Mouse (Mus musculus): Measurements from ENCODE around the gene Usp3. TPM values are rescaled to one million over a fixed set of nuclear protein-coding genes. Genes with fewer than 3 reads are reported as not detected.

Gene Usp3
- polyA plus RNA-seq, 1 experiment from 2014 or later = 63.4 TPM

DNA sequence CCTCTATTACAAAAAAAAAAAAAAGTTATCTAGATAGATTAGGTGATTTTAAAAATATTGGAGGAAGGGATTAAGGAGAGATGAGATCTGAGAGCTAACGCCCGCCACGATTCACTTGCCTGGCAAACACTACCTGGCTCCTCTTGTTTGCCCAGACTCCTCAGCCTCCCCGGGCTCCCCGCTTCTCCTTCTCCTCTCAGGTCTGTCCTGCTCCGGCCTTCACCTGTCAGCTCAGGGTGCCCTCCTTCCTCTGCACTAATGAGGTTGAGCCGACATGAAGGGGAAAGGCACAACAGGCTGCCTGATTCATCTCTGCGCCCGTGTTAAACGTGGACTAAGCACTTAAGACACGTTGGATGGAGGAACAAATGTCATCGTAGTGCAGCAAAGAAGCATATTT, 13.9 kb upstream of the Usp3 start:
- no peak for DNase-seq (ENCODE audit: low spot score)
- 58% methylated on average over 12 of the region's 12 CpGs for WGBS
- peaks cover 5% of the 10 kb centered on the region; the same call in 1 of the 2 replicates for H3K4me1 ChIP-seq (replicated peaks; ENCODE audit: insufficient read depth, low read length)
- H3K4me3 ChIP-seq (replicated peaks; ENCODE audit: low read depth, low read length) = no peak overlapping the region
- no peak overlapping the region for H3K9ac ChIP-seq (ENCODE audit: low read depth, low read length)
- no peaks in the 10 kb centered on the region for H3K27me3 ChIP-seq (ENCODE audit: insufficient read depth, low read length)
- TF ChIP-seq CTCF (IDR thresholded peaks at IDR 0.05; ENCODE audit: low read depth) = no peak
- no peaks in the 10 kb centered on the region for H3K36me3 ChIP-seq (ENCODE audit: insufficient read depth, low read length)
- H3K9me3 ChIP-seq (replicated peaks; ENCODE audit: low read length) = no peaks in the 10 kb centered on the region
- no peak for ATAC-seq (replicated peaks; ENCODE audit: low FRiP score, low read depth)
- H3K4me2 ChIP-seq (ENCODE audit: low read length) = peak overlapping the region; percentile 28; the same call in 1 of the 2 replicates
- no peak overlapping the region for H3K27ac ChIP-seq

DNA sequence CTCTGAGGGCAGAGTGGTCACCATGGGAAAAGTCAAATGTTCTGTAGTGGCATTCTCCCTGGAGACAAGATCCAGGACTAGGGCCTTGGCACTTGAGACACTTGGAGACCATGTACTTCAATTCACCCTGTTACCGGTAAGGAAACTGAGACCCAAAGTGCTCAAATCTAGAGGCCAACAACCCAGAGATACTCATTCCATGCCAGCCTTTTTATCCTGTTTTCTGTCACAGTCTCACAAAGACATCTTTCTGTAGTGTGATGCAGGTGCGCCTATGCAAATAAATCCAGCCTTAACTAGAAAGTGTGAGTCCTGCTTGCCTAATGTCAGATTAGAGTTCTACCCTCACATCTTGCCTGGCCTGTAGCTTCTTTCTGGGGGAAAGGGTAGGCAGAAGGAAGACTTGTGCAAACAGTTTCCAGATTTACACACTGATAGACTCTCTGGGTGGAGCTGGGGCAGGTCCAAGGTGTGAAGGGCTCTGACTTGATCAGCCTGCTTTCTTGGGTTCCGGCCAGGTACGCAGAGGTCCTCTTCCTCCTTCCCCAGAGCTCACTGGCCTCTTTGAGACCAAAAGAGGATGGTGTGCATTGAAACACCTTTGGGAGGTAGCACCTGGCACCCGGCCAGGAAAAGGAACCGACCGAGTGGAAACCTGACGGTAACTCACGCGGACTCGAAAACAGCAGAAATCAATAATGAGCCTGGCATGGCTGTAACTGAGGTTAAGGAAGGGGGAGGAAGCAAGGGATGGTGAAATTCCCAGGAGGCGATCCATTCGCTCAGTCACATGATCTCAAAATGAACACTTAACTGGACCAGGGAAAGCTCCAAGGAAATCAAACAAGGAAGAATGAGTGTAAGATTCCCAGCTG, 13.2 kb upstream of the Usp3 start:
- H3K4me1 ChIP-seq (replicated peaks; ENCODE audit: insufficient read depth, low read length) = peaks cover 5% of the 10 kb centered on the region; the same call in 1 of the 2 replicates
- no peaks in the 10 kb centered on the region for H3K36me3 ChIP-seq (ENCODE audit: insufficient read depth, low read length)
- WGBS = 48% methylated on average over 13 of the region's 13 CpGs
- H3K27ac ChIP-seq = peak overlapping the region; percentile 13; the same call in 1 of the 2 replicates
- no peak overlapping the region for H3K9ac ChIP-seq (ENCODE audit: low read depth, low read length)
- no peaks in the 10 kb centered on the region for H3K9me3 ChIP-seq (replicated peaks; ENCODE audit: low read length)
- H3K4me3 ChIP-seq (replicated peaks; ENCODE audit: low read depth, low read length) = no peak overlapping the region
- ATAC-seq (replicated peaks; ENCODE audit: low FRiP score, low read depth) (no peak), DNase-seq (ENCODE audit: low spot score) (peak; percentile 56)
- peak overlapping the region; percentile 28 for H3K4me2 ChIP-seq (ENCODE audit: low read length)
- H3K27me3 ChIP-seq (ENCODE audit: insufficient read depth, low read length) = no peaks in the 10 kb centered on the region
- no peak for TF ChIP-seq CTCF (IDR thresholded peaks at IDR 0.05; ENCODE audit: low read depth)

DNA sequence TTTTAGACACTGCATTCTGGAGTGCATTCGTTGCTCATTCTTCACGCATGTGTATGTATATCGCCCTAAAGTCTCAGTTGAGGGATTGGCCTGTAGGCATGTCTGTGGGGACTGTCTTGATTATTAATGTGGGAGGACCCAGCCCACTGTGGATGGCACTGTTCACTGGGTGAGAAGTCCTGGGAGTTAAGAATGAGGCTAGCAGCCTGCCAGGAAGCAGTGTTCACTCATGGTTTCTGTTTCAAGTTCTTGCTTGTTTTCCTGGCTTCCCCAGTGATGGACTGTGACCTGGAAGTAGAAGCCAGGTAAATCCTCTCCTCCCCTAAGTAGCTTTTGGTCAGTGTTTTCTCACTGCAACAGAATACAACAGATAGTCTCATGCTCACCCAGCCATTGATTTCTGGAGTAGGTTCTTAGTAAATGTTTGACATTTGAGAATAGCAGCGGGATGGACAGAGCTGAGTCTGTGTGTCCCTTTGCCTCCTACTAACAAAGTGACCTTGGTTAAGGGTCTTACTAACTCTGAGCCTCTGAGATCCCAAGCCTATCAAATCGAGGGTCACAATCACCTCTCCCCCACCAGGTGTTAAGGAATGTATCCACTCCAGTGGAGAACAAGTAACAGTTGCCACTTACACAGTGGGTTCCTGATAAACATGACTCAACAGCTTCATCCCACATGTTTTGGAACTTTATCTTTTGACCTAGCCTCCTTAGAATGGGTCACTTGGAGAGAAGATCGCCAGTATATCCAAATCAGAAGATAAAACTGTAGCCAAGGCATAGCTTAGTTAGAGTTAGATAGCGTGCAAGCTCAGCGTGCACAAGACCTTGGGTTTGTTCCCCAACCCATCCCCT, 11.6 kb upstream of the Usp3 start:
- no peak for TF ChIP-seq CTCF (IDR thresholded peaks at IDR 0.05; ENCODE audit: low read depth)
- H3K9ac ChIP-seq (ENCODE audit: low read depth, low read length) = no peak overlapping the region
- H3K4me1 ChIP-seq (replicated peaks; ENCODE audit: insufficient read depth, low read length) = peaks cover 5% of the 10 kb centered on the region; the same call in 1 of the 2 replicates
- no peak for DNase-seq (ENCODE audit: low spot score)
- H3K4me2 ChIP-seq (ENCODE audit: low read length) = no peak overlapping the region
- no peak; the same call in 1 of the 2 replicates for ATAC-seq (replicated peaks; ENCODE audit: low FRiP score, low read depth)
- no peaks in the 10 kb centered on the region for H3K27me3 ChIP-seq (ENCODE audit: insufficient read depth, low read length)
- H3K27ac ChIP-seq = no peak overlapping the region
- no peaks in the 10 kb centered on the region for H3K36me3 ChIP-seq (ENCODE audit: insufficient read depth, low read length)
- H3K4me3 ChIP-seq (replicated peaks; ENCODE audit: low read depth, low read length) = no peak overlapping the region
- 77% methylated on average over 8 of the region's 8 CpGs for WGBS
- no peaks in the 10 kb centered on the region for H3K9me3 ChIP-seq (replicated peaks; ENCODE audit: low read length)

DNA sequence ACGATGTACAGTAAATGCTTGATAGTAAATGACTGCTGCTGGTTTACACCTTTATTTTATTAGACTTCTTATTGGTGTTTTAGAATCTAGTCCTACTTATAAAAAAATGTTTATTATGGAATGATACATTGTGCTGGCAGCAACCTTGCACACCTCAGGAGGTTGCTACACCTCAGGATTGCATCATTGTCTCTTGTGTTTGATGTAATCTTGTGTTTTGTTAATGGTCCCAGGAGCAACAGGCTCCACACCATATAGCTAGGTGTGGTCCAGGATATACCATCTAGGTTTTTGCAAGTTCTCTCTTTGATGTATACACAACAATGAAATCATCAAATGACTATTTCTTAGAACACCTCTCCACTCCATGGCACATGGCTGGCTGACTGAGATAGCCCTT, 11.0 kb upstream of the Usp3 start:
- H3K9me3 ChIP-seq (replicated peaks; ENCODE audit: low read length) = no peaks in the 10 kb centered on the region
- 89% methylated on average over 1 of the region's 1 CpGs for WGBS
- no peak overlapping the region for H3K9ac ChIP-seq (ENCODE audit: low read depth, low read length)
- H3K4me2 ChIP-seq (ENCODE audit: low read length) = no peak overlapping the region
- H3K27me3 ChIP-seq (ENCODE audit: insufficient read depth, low read length) = no peaks in the 10 kb centered on the region
- no peak for TF ChIP-seq CTCF (IDR thresholded peaks at IDR 0.05; ENCODE audit: low read depth)
- H3K36me3 ChIP-seq (ENCODE audit: insufficient read depth, low read length) = no peaks in the 10 kb centered on the region
- H3K4me1 ChIP-seq (replicated peaks; ENCODE audit: insufficient read depth, low read length) = peaks cover 5% of the 10 kb centered on the region; the same call in 1 of the 2 replicates
- no peak for ATAC-seq (replicated peaks; ENCODE audit: low FRiP score, low read depth)
- no peak for DNase-seq (ENCODE audit: low spot score)
- no peak overlapping the region for H3K27ac ChIP-seq
- no peak overlapping the region for H3K4me3 ChIP-seq (replicated peaks; ENCODE audit: low read depth, low read length)

DNA sequence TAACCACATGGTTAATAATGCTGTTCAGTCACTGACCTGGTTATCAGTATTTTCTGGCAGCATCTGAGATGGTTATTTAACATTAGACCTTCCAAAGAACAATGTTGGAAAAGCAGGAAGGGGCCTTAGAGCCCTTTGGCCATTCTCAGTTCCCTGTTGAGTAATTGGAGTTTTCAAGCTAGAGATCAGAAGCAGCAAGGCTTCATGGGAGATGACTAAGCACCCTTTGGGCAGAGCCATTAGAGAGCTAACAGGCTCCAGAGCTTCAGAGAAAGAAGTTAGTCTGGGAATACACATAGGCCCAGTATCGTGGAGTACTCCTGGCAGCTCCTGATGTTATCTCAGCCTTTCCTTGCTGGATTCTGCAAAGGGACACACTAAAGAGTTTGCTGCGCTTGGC, 8.1 kb upstream of the Usp3 start:
- Histone ChIP-seq H3K27me3 (ENCODE audit: insufficient read depth, low read length) (no peaks in the 10 kb centered on the region), H3K9ac (ENCODE audit: low read depth, low read length) (no peak overlapping the region), H3K4me3 (replicated peaks; ENCODE audit: low read depth, low read length) (no peak overlapping the region), H3K4me2 (ENCODE audit: low read length) (no peak overlapping the region), H3K36me3 (ENCODE audit: insufficient read depth, low read length) (no peaks in the 10 kb centered on the region), H3K4me1 (replicated peaks; ENCODE audit: insufficient read depth, low read length) (peaks cover 7% of the 10 kb centered on the region; the same call in 1 of the 2 replicates), H3K27ac (no peak overlapping the region), H3K9me3 (replicated peaks; ENCODE audit: low read length) (no peaks in the 10 kb centered on the region)
- no peak for TF ChIP-seq CTCF (IDR thresholded peaks at IDR 0.05; ENCODE audit: low read depth)
- no peak for DNase-seq (ENCODE audit: low spot score)
- no peak for ATAC-seq (replicated peaks; ENCODE audit: low FRiP score, low read depth)
- 67% methylated on average over 2 of the region's 2 CpGs for WGBS

DNA sequence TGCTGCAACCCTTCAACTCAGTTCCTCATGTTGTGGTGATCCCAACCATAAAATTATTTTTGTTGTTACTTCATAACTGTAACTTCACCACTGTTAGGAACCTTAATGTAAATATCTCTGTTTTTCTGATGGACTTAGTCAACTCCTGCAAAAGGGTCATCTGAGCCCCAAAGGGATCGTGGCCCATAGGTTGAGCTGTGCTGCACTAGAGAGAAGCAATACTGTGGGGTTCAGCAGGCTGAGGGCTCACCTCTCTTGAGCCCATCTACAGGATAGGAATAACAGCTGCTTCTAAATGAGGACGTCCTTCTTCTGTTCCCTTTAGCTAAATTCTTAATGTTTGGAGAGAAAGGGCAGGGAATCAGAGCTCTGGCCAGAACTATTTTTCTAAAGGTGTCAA, 7.6 kb upstream of the Usp3 start:
- no peak for DNase-seq (ENCODE audit: low spot score)
- Histone ChIP-seq H3K27me3 (ENCODE audit: insufficient read depth, low read length) (no peaks in the 10 kb centered on the region), H3K9ac (ENCODE audit: low read depth, low read length) (no peak overlapping the region), H3K4me2 (ENCODE audit: low read length) (no peak overlapping the region), H3K27ac (no peak overlapping the region), H3K4me1 (replicated peaks; ENCODE audit: insufficient read depth, low read length) (peaks cover 7% of the 10 kb centered on the region; the same call in 1 of the 2 replicates), H3K36me3 (ENCODE audit: insufficient read depth, low read length) (no peaks in the 10 kb centered on the region), H3K9me3 (replicated peaks; ENCODE audit: low read length) (no peaks in the 10 kb centered on the region), H3K4me3 (replicated peaks; ENCODE audit: low read depth, low read length) (no peak overlapping the region)
- TF ChIP-seq CTCF (IDR thresholded peaks at IDR 0.05; ENCODE audit: low read depth) = no peak
- ATAC-seq (replicated peaks; ENCODE audit: low FRiP score, low read depth) = no peak
- WGBS = 82% methylated on average over 2 of the region's 2 CpGs
